Mouse (Mus musculus) testis, adult 2 months (tissue): ENCODE data around the gene E2f2. TPM values are rescaled to one million over a fixed set of nuclear protein-coding genes. Genes with fewer than 3 reads are reported as not detected.

ENCODE experiments used
- H3K27ac ChIP-seq: fragments of 200-500 bp; 2 replicates; pipeline ENCODE4 v1.5.1; 2012; ENCODE audit warnings: low read depth, low read length; ENCODE audit not compliant: control insufficient read depth, insufficient read depth
- H3K27me3 ChIP-seq: fragments of 200-500 bp; 2 replicates; pipeline ENCODE4 v1.6.1; 2012; ENCODE audit warnings: mild to moderate bottlenecking, low read length, moderate library complexity; ENCODE audit not compliant: control insufficient read depth, insufficient read depth
- H3K36me3 ChIP-seq: fragments of 200-500 bp; 2 replicates; pipeline ENCODE4 v1.6.1; 2012; ENCODE audit warnings: mild to moderate bottlenecking, low read length; ENCODE audit not compliant: control insufficient read depth, insufficient read depth
- H3K4me1 ChIP-seq: fragments of 200-500 bp; 2 replicates; pipeline ENCODE4 v1.6.1; 2012; ENCODE audit warnings: low read length; ENCODE audit not compliant: control insufficient read depth, insufficient read depth
- H3K4me3 ChIP-seq: fragments of 200-500 bp; 2 replicates; pipeline ENCODE4 v1.5.1; 2012; ENCODE audit warnings: low read depth, mild to moderate bottlenecking, low read length, moderate library complexity, mixed read lengths; ENCODE audit not compliant: control insufficient read depth
- CTCF ChIP-seq: fragments of 200-500 bp; IDR thresholded peaks from 2 replicates; pipeline ENCODE4 v1.5.1; 2012; ENCODE audit warnings: low read depth, mild to moderate bottlenecking, inconsistent platforms, low read length, moderate library complexity; ENCODE audit not compliant: control insufficient read depth, insufficient read depth, insufficient replicate concordance
- POLR2A ChIP-seq: fragments of 200-500 bp; IDR thresholded peaks from 2 replicates; pipeline ENCODE4 v1.6.1; 2012; ENCODE audit warnings: low read depth, mild to moderate bottlenecking, inconsistent platforms, low read length, moderate library complexity; ENCODE audit not compliant: control insufficient read depth
- polyA plus RNA-seq: library from polyadenylated mRNA; depleted of rRNA; stranded (reverse); fragments of >200 nt; gene quantifications from 2 replicates; pipeline ENCODE4 v1.2.3, GENCODE M21; 2012

E2f2 gene
- polyA plus RNA-seq, 1 experiment, result 1.0 TPM

GRCm38 (mm10) chr4:136224240-136224559, 52.0 kb downstream of the E2f2 start:
- Histone ChIP-seq H3K36me3 (no peaks in the 10 kb centered on the region), H3K27me3 (no peaks in the 10 kb centered on the region), H3K27ac (no peak overlapping the region), H3K4me1 (peaks cover 2% of the 10 kb centered on the region), H3K4me3 (peak overlapping the region; percentile 30)
- TF ChIP-seq POLR2A (no peak), CTCF (no peak)

- no peak; the same call in 1 of the 2 replicates for TF ChIP-seq POLR2A
- TF ChIP-seq CTCF, result no peak
Measured at GRCm38 (mm10) chr4:136224677-136225460, 52.7 kb downstream of the E2f2 start.

DNA sequence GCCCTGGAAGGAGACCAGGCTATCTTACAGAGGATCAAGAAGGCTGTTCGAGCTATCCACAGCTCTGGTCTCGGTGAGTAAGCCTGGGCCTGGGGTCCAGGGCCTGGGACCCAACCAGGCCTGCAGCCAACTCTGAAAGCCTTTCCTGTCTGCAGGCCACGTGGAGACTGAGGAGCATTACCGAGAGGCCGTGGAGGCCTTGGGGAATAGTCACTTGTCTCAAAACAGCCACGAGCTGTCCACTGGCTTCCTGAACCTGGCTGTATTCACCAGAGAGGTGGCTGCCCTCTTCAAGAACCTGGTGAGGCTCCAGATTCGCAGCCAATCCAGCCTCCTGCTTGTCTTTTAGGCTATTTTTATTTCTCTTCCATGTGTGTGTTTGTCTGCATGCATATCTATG, 55.2 kb downstream of the E2f2 start:
- Histone ChIP-seq H3K4me1 (peaks cover 2% of the 10 kb centered on the region), H3K36me3 (no peaks in the 10 kb centered on the region), H3K4me3 (no peak overlapping the region), H3K27ac (no peak overlapping the region), H3K27me3 (no peaks in the 10 kb centered on the region)
- TF ChIP-seq POLR2A (no peak), CTCF (no peak)

More at GRCm38 (mm10) chr4:136224677-136225460, 52.7 kb downstream of the E2f2 start:
- Histone ChIP-seq H3K36me3 (no peaks in the 10 kb centered on the region), H3K27me3 (no peaks in the 10 kb centered on the region), H3K4me1 (peaks cover 2% of the 10 kb centered on the region), H3K27ac (no peak overlapping the region), H3K4me3 (peak overlapping the region; percentile 30)

- TF ChIP-seq POLR2A, result no peak
- TF ChIP-seq CTCF, result no peak
- H3K4me1 ChIP-seq, result peaks cover 2% of the 10 kb centered on the region
- no peak overlapping the region for H3K27ac ChIP-seq
- H3K27me3 ChIP-seq, result no peaks in the 10 kb centered on the region
- H3K36me3 ChIP-seq, result no peaks in the 10 kb centered on the region
- H3K4me3 ChIP-seq, result no peak overlapping the region
Measured at GRCm38 (mm10) chr4:136228640-136229039, 56.4 kb downstream of the E2f2 start.

- TF ChIP-seq CTCF (no peak), POLR2A (no peak)
- no peaks in the 10 kb centered on the region for H3K36me3 ChIP-seq
- peaks cover 17% of the 10 kb centered on the region for H3K4me1 ChIP-seq
- H3K27me3 ChIP-seq, result no peaks in the 10 kb centered on the region
- H3K27ac ChIP-seq, result no peak overlapping the region
- no peak overlapping the region for H3K4me3 ChIP-seq
Measured at GRCm38 (mm10) chr4:136238669-136239068, 66.5 kb downstream of the E2f2 start.

DNA sequence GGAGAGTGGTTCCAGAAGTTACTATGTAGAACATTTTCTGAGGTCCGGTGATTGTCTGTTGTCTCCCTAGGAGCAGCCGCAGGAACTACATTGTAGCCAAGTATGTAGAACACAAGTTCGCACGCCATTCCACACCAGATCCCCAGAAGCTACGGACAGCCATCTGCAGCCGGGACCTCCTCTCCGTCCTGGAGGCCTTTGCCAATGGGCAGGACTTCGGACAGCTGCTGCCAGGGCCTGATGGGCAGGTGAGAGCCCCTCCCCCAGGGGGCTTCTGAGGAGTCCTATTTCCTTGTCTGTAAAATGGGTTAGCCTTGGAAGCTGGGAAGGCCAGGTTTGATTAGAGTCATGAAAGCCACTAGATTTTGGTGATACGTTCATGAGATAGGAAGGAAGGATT, 66.9 kb downstream of the E2f2 start:
- TF ChIP-seq POLR2A (no peak), CTCF (no peak)
- Histone ChIP-seq H3K27ac (no peak overlapping the region), H3K36me3 (no peaks in the 10 kb centered on the region), H3K27me3 (no peaks in the 10 kb centered on the region), H3K4me3 (no peak overlapping the region), H3K4me1 (peaks cover 17% of the 10 kb centered on the region)

DNA sequence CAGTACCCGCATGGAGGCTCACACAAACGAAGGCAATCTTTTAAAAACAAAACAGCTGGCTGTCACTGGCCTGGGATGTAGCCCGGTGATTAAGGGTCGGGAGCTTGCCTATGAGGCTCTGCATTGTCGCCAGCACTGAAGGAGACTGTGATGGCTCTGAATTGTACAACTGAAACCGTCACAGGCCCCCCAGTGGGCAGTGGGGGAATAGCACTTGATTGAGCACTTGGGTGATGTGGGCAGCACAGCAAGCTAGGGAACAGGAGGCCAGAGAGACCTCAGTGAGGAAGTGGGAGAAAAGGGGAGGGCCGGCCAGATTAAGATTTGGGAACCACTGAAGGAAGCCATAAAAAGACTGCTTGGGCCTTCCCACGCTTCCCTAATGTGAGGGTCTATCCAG, 67.4 kb downstream of the E2f2 start:
- Histone ChIP-seq H3K36me3 (no peaks in the 10 kb centered on the region), H3K4me1 (peaks cover 17% of the 10 kb centered on the region), H3K4me3 (no peak overlapping the region), H3K27me3 (no peaks in the 10 kb centered on the region), H3K27ac (no peak overlapping the region)
- TF ChIP-seq CTCF, result peak; percentile 76
- TF ChIP-seq POLR2A, result no peak
